Mouse (Mus musculus): ENCODE results near the gene Ints14.

- no peak for TF ChIP-seq CTCF (IDR thresholded peaks at IDR 0.05; ENCODE audit: borderline replicate concordance, control insufficient read depth, extremely low read depth, insufficient read depth, low read length, poor library complexity)
- TF ChIP-seq POLR2A (IDR thresholded peaks at IDR 0.05; ENCODE audit: control insufficient read depth, extremely low read depth, insufficient read depth, low read length, poor library complexity): no peak
Measured at GRCm38 (mm10) chr9:65010632-65011031, 49.9 kb downstream of the Ints14 start.

Data from thymus, adult 2 months (tissue).